Mouse (Mus musculus): ENCODE results near the gene Wwc2.
"Not testable (repeated sequence)": the region's sequence is repeated elsewhere in the genome, so short reads cannot be mapped to it uniquely, and the experiment has no call there.

Wwc2 gene

DNA sequence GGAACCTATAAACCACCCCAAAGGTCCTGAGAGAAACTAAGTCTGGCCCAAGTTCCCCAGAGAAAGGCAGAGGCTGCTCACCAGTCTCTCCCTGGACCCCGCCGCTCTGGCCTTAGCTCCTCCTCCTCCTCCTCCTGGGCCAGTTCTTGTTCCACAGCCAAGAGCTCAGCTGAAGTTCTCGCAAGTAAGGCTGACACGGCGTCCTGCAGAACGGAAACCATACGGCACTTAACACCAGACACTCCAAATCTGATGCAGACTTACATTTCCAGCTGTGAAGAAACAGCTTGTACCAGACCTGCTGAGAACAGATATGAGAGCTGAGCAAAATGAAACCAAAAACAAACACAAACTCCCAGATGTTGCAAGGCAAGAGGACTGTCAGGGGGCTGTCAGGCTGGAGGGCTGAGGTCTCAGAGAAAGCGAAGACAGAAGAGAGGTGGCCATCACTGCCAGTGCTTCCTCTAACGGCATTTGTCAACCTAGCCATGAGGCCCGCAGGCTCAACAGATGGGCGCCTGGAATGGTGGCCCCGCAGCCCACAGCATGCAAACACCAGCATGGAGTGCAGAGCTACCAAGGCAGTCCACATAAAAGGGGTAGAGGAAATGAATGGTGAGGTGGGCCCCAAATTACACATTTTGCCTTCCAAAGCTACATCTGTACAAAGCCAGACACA lies 138.8 kb downstream of the Wwc2 start:
- DNase-seq (ENCODE audit: low read depth, low spot score), result peak; percentile 57

DNA sequence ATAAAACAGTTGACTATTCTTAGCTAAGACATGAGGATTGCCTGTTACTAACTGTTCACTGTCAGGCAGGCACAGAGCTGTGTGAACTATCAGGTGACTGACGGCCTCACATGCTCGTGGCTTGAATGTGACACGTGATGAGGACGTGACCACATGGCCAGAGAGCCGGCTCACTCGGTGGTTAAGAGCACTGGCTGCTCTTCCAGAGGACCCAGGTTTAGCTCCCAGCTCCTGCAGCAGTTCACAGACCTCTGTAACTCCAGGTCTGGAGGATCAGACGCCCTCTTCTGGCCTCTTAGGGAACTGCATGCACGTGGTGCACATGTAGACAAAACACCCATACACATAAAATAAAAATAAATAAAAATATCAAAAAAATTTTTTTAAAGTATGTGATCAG lies 140.9 kb downstream of the Wwc2 start:
- DNase-seq (ENCODE audit: low read depth, low spot score), result no peak

DNA sequence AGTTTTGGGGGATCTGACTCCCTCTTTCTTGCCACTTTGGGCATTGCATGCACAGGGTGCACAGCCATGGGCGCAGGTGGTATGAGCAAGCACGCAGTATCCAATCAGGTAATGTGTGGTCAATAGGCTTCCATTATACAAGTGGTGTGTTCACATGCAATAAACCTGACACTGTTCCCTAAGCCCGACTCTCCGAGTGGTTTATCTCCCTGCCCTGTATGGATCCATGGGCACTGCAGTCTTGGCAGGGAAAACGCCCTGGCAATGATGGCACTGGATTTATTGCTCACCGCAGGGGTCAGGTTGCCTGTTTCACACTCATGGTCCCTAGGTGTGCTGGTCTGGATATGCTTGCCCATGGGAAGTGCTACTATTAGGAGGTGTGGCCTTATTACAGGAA lies 142.8 kb downstream of the Wwc2 start:
- DNase-seq (ENCODE audit: low read depth, low spot score), result no peak

DNA sequence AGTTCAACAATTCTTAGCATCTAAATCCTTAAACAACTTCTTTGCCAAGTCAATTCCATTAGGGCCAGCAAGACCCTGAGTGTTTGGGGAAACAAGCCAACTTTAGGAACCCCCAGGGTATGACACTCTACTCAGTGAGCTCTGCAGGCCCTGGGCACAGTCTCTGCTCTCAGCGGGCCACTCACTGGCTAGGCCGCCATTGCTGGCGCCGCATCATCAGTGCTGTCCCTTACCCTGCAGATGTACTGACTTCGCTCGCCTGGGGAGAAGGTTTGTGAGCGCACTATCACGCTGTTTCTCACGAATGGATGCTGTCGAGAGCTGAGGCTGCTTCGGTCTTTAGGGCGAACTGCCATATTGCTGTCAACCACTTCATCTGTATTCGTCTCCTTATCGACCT lies 143.6 kb downstream of the Wwc2 start:
- no peak for DNase-seq (ENCODE audit: low read depth, low spot score)

DNA sequence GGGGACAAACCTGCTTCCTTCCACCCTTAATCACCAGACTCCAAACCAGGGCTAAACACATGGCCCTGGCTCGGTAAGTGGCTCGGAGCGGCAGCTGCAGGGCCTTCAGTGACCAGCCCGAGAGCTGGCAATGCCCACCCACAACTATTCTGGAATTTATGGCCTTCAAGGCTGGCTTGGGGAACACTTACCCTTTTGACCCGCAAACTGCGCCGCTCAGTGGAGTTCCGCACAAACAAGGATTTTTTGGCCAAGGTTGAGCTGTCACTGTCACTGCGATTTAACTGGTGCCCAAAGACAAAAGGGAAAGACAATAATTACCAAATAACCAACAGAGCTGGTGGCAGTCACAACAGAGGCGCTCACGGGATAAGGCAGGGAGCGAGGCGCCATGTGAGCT lies 144.8 kb downstream of the Wwc2 start:
- no peak for DNase-seq (ENCODE audit: low read depth, low spot score)

DNA sequence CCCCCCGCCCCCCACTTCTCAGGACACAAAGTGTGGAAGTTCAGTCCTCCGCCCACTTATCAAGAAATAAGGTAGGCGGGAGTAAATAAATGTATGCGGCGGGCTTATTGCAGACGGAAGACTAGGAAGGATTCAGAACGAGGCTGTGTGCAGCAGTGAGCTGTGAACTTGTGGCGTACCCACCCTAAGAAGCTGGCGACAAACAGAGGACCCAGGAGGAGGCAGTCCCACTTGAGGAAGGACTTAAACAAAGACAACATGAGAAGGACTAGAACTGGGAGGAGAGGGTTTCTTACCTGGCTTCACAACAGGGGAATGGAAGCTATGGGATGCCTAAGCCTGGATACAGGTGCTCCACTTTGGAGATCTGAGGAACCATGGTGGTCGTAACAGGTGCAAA lies 147.1 kb downstream of the Wwc2 start:
- DNase-seq (ENCODE audit: low read depth, low spot score), result no peak

DNA sequence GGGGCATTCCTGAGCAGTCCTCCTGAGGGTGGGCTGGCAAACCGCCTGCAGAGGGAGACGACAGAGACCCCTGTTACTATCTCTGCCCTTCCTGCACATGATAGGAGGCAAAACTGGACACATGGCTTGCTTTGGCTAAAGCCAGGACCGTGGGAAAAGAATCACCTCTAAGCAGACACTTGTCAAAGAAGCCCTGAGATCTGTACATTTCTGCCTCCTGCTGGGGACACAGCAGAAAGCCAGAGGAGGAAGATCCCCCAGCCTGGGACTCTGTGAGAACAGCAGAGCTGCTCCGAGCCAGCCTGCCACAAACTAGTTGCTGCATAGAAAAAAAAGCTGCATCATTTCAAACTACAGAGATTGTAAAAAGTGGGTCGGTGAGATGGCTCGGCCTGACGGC lies 147.7 kb downstream of the Wwc2 start:
- no peak for DNase-seq (ENCODE audit: low read depth, low spot score)

DNA sequence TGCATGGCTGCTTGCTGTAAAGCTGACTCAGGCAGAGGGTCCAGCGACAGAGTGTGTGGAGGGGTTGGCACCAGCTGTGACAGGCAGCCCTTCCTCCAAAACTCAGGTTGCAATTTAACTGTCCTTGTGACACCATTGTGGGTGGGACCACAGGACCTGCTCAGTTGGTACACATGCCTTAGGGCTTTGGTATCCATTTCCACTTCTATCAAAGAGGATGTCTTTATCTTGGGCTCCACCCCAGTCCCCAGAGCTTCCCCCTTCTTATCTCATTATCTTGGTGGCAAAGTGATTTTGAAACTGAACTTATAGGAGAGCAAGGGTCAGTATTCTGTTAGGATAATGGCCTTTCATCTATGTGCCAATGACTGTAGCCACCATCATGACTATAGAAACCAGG lies 156.8 kb downstream of the Wwc2 start:
- DNase-seq (ENCODE audit: low read depth, low spot score), result no peak

DNA sequence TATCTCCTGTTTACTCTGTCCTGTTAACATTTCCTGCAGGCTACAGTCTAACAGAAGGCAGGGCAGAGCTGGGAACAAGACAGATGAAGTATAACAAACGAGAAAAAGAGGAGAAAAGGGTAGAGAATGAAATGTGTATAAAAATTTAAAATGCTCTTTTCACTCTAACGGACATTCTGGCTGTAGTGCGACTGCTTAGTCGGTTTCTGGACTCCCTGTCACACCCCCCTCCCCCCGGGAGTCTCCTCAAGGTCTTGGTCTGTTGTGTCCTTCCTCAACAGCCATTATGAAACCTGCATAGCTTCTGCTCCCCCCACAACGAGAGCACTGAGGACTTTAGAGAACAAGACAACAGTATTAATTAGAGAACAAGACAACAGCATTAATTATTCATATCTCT lies 158.1 kb downstream of the Wwc2 start:
- no peak for DNase-seq (ENCODE audit: low read depth, low spot score)

DNA sequence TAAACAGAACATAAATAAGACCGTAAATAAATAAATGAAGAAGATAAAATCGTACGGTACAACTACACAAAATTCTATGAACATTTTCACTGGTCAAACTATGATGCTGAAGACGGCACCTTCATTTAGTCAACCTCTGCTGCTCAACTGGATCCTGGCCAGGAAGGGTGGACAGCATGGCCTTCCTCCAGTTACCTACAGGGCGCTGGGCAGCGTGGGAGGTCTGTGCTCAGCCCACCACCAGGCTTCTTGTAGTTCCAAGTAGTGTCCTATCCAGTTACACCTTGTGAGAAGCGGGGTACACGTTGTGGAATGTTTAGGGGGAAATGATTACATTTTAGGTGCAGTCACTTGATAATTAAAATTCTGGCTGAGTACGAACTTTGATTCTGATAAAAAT lies 163.8 kb downstream of the Wwc2 start:
- DNase-seq (ENCODE audit: low read depth, low spot score), result no peak

DNA sequence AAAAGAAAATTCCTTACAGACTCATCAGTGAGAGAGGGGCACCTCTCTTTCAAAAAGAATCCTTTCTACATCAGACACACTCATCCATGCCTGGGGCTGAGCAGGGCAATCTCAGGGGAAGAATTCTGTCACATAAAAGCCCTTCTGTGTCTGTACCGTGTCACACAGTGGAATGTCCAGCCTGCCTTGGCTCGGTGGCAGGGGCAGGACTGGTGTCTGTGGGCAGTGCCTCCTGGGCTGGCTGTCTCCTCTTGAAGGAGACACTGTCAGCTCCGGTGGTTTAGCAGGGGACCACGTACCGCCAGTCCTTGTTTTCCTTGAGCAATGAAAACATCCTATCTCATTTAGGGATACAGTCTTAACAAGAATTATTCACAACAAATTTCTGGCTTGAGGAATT lies 165.1 kb downstream of the Wwc2 start:
- no peak for DNase-seq (ENCODE audit: low read depth, low spot score)

DNA sequence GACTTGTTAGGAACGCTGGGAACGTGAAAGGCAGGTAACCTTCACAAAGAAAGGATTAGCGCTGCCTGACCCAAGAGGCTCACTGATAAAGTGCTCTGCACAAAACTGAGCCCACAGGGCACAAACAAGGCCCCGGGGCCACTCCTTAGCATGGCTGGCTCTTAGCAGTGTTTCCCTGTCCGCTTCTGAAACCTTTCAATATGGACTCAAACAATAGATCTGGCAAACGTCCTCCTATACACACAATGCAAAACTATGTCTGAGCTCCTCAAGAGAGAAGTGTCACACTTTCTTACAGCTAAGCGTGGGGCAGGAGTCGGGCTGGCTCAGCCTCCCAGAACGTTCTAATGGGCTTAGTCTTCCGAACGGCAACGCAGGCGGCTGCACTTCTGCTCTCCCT lies 166.5 kb downstream of the Wwc2 start, which contains the start of gene Cldn22:
TSS of gene Cldn22 (plus strand) at position 301 of the 400 bp plus-strand sequence.
- DNase-seq (ENCODE audit: low read depth, low spot score), result no peak

DNA sequence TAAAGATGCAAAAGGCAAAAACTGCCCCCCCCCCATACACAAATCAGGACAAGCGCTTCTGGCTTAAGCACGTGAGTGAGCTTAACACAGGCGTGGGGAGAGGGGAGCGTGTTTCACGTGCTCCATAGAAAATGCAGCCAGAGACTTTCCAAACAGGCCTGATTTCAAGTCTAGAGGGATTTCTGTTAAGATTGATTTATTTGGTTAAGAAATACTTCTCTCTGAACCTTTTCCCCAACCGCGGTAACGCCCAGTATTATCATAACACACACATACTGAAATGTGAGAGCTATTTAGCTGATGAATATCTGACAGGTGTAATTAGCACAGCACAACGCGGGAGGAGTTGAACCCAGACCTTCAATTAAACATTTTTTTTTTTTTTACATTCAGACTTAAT lies 166.9 kb downstream of the Wwc2 start:
- no peak for DNase-seq (ENCODE audit: low read depth, low spot score)

DNA sequence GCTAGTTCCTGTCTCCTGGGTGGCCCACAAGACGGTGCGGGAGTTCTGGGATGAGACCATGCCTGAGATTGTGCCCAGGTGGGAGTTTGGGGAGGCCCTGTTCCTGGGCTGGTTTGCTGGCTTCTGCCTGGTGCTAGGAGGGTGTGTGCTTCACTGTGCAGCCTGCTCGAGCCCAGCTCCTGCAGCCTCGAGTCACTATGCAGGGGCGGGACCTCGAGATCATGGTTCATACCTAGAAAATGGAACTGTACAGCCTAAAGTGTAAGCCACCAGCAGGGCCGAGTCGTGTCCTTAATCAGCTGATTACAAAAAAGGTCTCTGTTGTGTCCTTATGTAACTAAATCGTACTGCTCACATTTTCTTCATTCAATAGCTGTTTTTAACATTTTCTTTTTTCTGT lies 168.2 kb downstream of the Wwc2 start:
- DNase-seq (ENCODE audit: low read depth, low spot score), result not testable (repeated sequence)

DNA sequence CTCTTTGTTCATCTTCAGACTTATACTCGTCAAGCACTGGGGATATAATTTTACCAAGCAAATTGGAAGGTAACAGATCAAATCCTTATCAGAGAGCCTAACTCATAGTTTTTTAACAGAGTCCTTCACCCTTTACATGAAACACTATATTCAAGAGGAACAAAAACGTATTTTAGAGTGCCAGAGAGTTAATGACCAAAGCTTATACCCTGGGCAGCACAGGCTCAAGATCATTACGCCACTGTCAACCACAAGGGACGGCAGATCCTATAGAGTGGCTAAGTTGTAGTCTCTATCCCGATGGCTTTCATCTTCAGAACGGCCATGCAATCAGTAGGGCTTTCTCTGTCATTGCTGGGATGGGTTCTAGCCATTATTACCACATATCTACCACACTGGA lies 168.9 kb downstream of the Wwc2 start, which contains the start of gene Cldn24:
TSS of gene Cldn24 (plus strand) at position 301 of the 400 bp plus-strand sequence.
- DNase-seq (ENCODE audit: low read depth, low spot score), result no peak

DNA sequence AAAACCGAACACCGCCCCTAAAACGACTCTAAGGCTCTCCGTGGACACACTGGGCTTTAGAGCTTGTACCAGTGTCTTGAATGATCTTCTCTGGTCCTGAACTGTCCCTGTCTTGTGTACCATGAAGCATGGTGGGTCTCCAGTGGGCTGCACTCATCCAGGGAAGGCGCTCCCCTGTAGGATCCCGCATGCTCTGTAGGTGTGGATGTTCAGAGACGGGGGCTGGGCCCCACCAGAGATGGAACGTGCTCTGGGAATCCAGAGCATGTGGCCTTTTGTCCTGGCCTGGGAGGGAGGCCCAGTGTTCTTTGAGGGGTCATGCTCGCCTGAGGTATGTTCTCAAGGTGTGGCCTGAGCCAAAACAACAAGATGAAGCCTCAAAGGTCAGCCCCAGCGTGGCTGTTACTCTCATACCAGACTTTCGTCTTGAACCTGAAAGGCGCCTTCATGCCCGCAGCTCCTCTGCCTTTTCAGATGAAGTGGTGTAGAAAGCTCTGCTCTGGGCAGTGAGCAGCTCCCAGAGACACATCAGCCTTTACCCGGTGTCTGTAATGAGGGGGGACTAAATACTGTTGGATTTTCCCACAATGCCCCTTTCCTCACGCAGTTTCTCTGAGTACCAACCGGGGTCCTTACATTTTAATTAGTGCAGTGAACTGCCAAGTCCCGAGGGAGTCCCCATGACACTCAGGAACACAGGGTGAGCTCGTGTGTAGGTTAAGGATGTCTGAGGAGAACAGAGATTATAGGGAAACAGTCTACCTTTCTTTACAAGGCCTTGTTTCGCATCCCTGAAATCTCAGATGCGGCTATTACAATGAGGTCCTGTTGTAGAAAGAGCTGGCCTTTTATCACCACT lies 169.6 kb downstream of the Wwc2 start:
- DNase-seq (ENCODE audit: low read depth, low spot score), result no peak

DNA sequence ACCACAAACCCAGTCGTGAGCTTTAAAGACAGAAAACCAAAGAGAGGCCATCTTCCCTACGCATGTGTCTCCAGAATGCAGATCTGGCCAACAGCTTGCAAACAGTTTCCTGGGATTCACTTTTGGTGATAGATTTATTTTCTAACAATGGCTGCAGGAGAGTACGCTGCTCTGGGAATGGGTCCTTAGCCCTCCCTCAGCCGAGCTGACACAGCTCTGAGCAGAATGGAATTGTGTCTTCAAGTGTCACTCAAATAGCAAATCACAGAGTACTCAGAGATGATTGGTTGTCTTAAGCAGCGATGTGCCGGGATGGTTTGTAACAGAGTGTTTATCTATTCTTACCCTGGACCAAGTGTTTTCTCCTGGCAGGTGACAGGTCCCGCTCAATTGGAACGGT lies 171.7 kb downstream of the Wwc2 start:
- no peak for DNase-seq (ENCODE audit: low read depth, low spot score)

DNA sequence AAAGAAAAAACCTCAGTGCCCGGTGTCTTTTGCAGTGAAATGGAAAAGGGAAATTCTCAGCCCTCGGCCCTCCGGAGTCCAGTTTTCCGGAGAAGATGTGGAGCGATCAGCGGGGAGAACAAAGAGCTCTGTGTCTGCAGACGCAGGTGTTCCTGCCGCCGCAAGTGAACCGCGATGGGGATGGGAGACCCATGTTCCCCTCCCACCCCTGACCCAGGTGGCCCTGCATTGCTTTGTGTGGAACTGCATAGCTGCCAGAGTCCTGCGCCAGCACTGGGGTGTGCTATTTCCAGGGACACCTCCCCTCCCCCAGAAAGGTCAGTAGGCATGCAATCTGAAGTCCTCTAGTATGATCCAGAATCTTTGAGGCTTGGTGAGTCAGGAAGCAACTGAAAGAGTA lies 179.5 kb downstream of the Wwc2 start:
- DNase-seq (ENCODE audit: low read depth, low spot score), result peak; percentile 27

DNA sequence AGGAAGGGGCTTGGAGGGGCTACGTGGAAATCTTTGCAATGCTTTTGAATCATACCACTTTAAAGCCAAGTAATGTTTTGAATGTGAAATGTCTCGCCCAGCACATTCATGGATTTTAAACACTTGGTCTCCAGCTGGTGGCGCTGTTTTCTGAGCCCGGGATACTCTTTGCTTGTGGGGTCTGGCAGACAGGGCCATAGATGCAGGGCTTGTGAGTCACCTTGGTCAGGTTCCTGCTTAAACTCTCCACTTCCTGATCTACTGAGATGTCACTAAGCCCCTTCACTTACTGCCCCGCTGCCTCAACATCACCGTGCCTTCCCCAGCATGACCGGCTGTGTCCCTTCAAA lies 180.1 kb downstream of the Wwc2 start:
- no peak for DNase-seq (ENCODE audit: low read depth, low spot score)

DNA sequence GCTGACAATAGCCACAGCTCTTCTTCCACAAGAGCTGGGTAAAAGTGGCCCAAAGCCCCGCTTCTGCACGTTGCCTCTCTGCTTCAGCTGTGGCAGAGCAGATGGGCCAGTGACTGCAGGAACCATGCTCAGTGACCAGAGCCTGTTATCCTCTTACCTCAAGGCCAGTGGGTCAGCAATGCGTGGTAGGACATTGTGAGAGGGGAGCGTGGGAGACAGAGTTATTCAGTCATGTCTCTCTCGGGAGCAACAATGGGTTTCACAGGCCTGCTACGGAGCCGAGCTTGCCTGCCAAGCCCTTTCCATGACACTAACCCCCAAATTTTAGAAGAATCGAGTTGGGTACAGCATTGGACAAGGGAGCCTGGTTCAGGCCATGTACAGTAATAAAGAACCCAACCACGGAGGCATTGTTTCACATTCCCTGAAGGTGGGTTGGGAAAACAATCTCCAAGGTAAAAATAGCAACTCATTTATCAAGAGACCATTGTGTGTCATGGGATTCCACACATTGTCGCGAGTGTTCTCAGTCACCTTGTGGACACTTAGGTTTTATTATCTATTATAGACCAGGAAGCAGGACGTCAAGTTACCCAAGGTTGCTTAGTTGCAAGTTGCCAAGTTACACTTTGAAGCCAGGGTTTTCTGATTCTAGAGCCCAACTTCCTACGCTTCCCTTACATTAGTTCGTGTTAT lies 180.6 kb downstream of the Wwc2 start:
- DNase-seq (ENCODE audit: low read depth, low spot score), result no peak

DNA sequence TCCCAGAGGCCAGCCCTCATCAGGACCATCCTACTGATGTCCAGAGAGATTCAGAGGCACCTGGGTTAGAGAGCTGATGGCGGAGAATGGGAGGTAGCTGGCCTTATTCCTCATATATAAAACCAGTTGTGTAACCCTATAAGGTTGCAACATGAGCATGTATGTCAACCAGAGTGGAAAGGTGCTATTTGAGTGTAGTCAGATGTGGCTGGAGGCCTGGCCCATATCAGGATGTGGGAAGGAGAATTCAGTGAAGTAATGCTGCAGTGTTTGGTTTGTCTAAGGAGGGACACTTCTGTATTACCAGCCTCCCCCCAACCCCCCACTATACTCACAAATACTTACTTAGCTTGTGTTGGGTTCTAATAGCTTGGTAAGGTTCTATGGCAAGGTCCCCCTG lies 186.5 kb downstream of the Wwc2 start:
- DNase-seq (ENCODE audit: low read depth, low spot score), result no peak

DNA sequence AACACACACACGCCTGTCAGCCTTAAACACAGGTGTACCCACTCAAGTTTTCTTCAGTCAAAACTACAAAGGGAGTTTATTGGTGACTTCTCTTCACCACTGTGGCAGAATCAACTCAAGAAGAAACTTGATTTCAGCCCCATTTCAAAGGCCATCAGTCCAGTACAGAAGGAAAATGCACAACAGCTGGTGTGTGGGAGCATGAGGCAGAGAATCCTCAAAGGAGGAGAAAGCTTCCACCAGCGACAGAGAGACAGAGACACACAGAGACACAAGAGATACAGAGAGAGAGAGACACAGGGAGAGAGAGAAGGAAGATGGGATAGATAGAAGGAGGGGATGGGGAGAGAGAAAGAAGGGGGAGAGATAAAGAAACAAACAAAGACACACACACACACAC lies 188.4 kb downstream of the Wwc2 start:
- DNase-seq (ENCODE audit: low read depth, low spot score), result no peak

DNA sequence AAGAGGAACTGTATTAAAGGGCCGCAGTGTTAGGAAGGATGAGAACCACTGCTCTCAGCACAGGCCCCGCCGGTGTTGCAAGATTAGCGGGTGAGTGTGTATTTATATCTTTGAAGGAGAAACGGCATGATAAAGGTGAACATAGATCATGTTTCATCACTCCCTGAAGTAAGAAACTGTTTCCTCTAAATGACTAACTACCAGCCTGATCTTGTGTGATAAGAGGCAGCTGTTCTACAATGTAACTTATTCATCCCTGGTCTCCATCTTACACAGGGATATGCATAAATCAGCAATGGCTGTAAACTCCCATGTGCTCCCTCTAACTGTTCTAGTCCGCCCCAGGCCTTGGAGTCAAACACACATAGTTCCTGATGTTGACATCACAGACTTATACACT lies 191.3 kb downstream of the Wwc2 start:
- no peak for DNase-seq (ENCODE audit: low read depth, low spot score)
